Mouse (Mus musculus): ENCODE results near the gene Atxn2.

- TF ChIP-seq POLR2A (IDR thresholded peaks at IDR 0.05; ENCODE audit: low read depth, low read length) (no peak), CTCF (IDR thresholded peaks at IDR 0.05; ENCODE audit: borderline replicate concordance, insufficient read depth, low read length) (no peak)
Observed at GRCm38 (mm10) chr5:121699891-121700290, 11.2 kb upstream of the Atxn2 start.

Measured in embryonic fibroblast, embryonic 13.5 days (primary cell).